Mouse (Mus musculus) E14TG2a.4 (cell line): Measurements from ENCODE around the gene Abcc2.

Experiments
- H3K27me3 ChIP-seq: 2 replicates; pipeline ENCODE4 v1.6.1; 2014; ENCODE audit warnings: low read length, control low read depth; ENCODE audit not compliant: insufficient read depth
- H3K36me3 ChIP-seq: 2 replicates; pipeline ENCODE4 v1.6.1; 2014; ENCODE audit warnings: low read length, control low read depth; ENCODE audit not compliant: insufficient read depth
- H3K4me1 ChIP-seq: replicated peaks from 2 replicates; pipeline ENCODE4 v1.6.1; 2014; ENCODE audit warnings: low read depth, low read length, control low read depth
- H3K4me3 ChIP-seq: replicated peaks from 2 replicates; pipeline ENCODE4 v1.5.1; 2014; ENCODE audit warnings: mild to moderate bottlenecking, low read length
- H3K9me3 ChIP-seq: 2 replicates; pipeline ENCODE4 v1.6.1; 2014; ENCODE audit warnings: low read length, control low read depth
- CTCF ChIP-seq: conservative IDR thresholded peaks from 2 replicates; pipeline ENCODE4 v1.5.1; 2014; ENCODE audit warnings: low read length
- NANOG ChIP-seq: IDR thresholded peaks from 2 replicates; pipeline ENCODE4 v1.6.1; 2014; ENCODE audit warnings: borderline replicate concordance, low read length, mixed read lengths
- POU5F1 ChIP-seq: IDR thresholded peaks from 2 replicates; pipeline ENCODE4 v1.6.1; 2014; ENCODE audit warnings: low read length, borderline replicate concordance

The Abcc2 gene

GRCm38 (mm10) chr19:43887725-43888124 is 105.7 kb downstream of the Abcc2 start:
- no peaks in the 10 kb centered on the region for H3K9me3 ChIP-seq
- peaks cover 99% of the 10 kb centered on the region for H3K4me1 ChIP-seq
- H3K27me3 ChIP-seq = no peaks in the 10 kb centered on the region
- TF ChIP-seq CTCF (no peak), POU5F1 (no peak), NANOG (no peak)
- 0 out of 2 replicates have a peak, but pooled peaks cover 5% of the 10 kb centered on the region for H3K36me3 ChIP-seq
- peak overlapping the region; percentile 48; the same call in 1 of the 2 replicates for H3K4me3 ChIP-seq
